Mouse (Mus musculus): ENCODE measurements at regions not wholly inside any gene's neighbourhood (a gene's known extent, or its start where the extent isn't known, plus 50 kb on each side); places are given as distances from the start of the nearest gene placed in this dataset.

DNA sequence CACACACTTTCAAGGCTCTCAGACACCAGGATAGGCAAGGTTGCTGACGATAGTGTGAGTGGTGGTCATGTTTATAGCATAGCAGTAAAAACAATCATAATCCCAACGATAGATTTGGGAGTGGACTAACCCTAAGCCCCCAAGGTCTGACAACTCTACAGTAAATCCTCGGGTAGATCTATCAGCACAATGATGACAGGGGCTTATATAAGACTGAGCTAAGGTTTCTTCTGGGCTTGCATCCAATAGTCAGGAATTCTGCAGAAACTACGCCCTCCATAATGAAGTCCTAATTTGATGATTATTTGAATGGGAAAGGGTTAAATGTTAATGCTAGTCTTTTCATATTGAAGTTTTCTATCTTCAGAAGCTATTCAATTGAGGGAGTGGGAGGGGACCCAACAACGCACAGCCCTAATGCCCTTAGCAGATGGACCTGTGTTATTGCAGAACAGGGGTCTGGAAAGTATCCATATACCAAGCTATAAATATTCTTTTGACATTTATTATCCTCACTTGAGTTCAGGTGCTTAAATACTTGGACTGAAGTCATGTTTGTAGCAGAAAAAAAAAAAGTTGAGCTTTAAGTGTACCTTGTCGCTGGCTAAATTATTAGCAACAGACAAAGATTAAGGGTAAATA, 311.8 kb upstream of the Spag17 start:
- Histone ChIP-seq H3K27ac (replicated peaks; ENCODE audit: low read depth, low read length) (no peak overlapping the region), H3K9ac (replicated peaks; ENCODE audit: low read length) (no peak overlapping the region), H3K27me3 (ENCODE audit: control insufficient read depth, insufficient read depth, low read length) (no peaks in the 10 kb centered on the region), H3K9me3 (ENCODE audit: control insufficient read depth, low read length) (no peaks in the 10 kb centered on the region), H3K36me3 (ENCODE audit: control insufficient read depth, insufficient read depth, low read length) (no peaks in the 10 kb centered on the region), H3K4me2 (ENCODE audit: low read length) (no peak overlapping the region), H3K4me1 (ENCODE audit: control insufficient read depth, insufficient read depth, low read length) (no peaks in the 10 kb centered on the region), H3K4me3 (replicated peaks; ENCODE audit: low read depth, low read length) (no peak overlapping the region)
- no peak for ATAC-seq (ENCODE audit: low FRiP score, low TSS enrichment)
- DNase-seq = no peak
- WGBS = 89% methylated on average over 6 of the region's 6 CpGs

DNA sequence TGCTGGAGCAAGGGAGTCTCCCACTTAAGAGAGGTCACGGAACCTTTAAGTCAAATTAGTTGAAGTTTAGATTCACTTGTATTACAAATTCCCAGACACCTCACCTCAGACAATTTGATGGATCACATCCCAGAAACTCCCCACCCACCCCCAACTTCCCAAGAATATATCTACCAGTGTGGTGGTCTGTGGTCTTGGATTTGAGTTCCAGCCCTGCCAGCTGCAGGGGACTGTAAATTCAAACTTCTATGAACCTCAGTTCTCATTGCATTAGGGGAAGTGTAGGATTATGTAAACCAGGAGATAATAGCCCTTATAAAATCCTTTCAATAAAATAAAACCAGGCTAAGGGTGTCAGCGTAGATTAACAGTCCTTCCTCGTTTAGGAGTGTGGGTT, 311.2 kb upstream of the Spag17 start:
- Histone ChIP-seq H3K27me3 (ENCODE audit: control insufficient read depth, insufficient read depth, low read length) (no peaks in the 10 kb centered on the region), H3K9ac (replicated peaks; ENCODE audit: low read length) (no peak overlapping the region), H3K4me1 (ENCODE audit: control insufficient read depth, insufficient read depth, low read length) (no peaks in the 10 kb centered on the region), H3K27ac (replicated peaks; ENCODE audit: low read depth, low read length) (no peak overlapping the region), H3K9me3 (ENCODE audit: control insufficient read depth, low read length) (no peaks in the 10 kb centered on the region), H3K36me3 (ENCODE audit: control insufficient read depth, insufficient read depth, low read length) (no peaks in the 10 kb centered on the region), H3K4me2 (ENCODE audit: low read length) (no peak overlapping the region), H3K4me3 (replicated peaks; ENCODE audit: low read depth, low read length) (no peak overlapping the region)
- no peak for DNase-seq
- 87% methylated on average over 3 of the region's 3 CpGs for WGBS
- ATAC-seq (ENCODE audit: low FRiP score, low TSS enrichment) = no peak

DNA sequence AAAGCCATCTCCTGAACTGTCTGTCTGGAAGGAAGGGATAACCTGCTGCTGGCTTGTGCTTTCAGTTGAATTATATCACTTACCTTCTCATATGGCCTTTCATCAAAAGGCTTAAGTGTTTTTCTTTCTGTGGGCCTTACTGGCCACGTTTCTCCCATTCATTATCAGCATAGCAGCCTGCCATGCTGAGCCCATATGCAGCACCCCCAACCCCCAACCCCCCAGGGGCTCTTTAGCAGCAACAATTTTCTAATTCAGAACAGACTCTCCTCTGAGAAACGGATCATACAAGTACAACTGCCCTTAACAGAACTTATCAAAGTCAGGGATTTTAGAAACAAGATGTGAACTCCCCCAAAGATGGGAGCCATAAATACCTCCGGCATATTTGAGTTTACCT, 282.5 kb upstream of the Spag17 start:
- WGBS = 58% methylated on average over 3 of the region's 3 CpGs
- DNase-seq (no peak), ATAC-seq (ENCODE audit: low FRiP score, low TSS enrichment) (no peak)
- Histone ChIP-seq H3K4me3 (replicated peaks; ENCODE audit: low read depth, low read length) (no peak overlapping the region), H3K4me1 (ENCODE audit: control insufficient read depth, insufficient read depth, low read length) (no peaks in the 10 kb centered on the region), H3K36me3 (ENCODE audit: control insufficient read depth, insufficient read depth, low read length) (no peaks in the 10 kb centered on the region), H3K27me3 (ENCODE audit: control insufficient read depth, insufficient read depth, low read length) (no peaks in the 10 kb centered on the region), H3K9ac (replicated peaks; ENCODE audit: low read length) (no peak overlapping the region), H3K27ac (replicated peaks; ENCODE audit: low read depth, low read length) (no peak overlapping the region), H3K9me3 (ENCODE audit: control insufficient read depth, low read length) (no peaks in the 10 kb centered on the region), H3K4me2 (ENCODE audit: low read length) (no peak overlapping the region)

- H3K9me3 ChIP-seq (ENCODE audit: control insufficient read depth, low read length) = no peaks in the 10 kb centered on the region
- H3K27me3 ChIP-seq (ENCODE audit: control insufficient read depth, insufficient read depth, low read length) = no peaks in the 10 kb centered on the region
- H3K4me1 ChIP-seq (ENCODE audit: control insufficient read depth, insufficient read depth, low read length) = no peaks in the 10 kb centered on the region
- DNase-seq (no peak), ATAC-seq (ENCODE audit: low FRiP score, low TSS enrichment) (no peak)
- no peak overlapping the region for H3K9ac ChIP-seq (replicated peaks; ENCODE audit: low read length)
- WGBS = 89% methylated on average over 4 of the region's 4 CpGs
- H3K27ac ChIP-seq (replicated peaks; ENCODE audit: low read depth, low read length) = no peak overlapping the region
- H3K36me3 ChIP-seq (ENCODE audit: control insufficient read depth, insufficient read depth, low read length) = no peaks in the 10 kb centered on the region
- no peak overlapping the region for H3K4me3 ChIP-seq (replicated peaks; ENCODE audit: low read depth, low read length)
- H3K4me2 ChIP-seq (ENCODE audit: low read length) = no peak overlapping the region
Measured at GRCm38 (mm10) chr3:99632309-99632708, 252.9 kb upstream of the Spag17 start.

GRCm38 (mm10) chr3:99641343-99642106, 243.7 kb upstream of the Spag17 start:
- peak; percentile 7 for DNase-seq
- WGBS = 47% methylated on average over 8 of the region's 8 CpGs

GRCm38 (mm10) chr3:99644910-99645309, 240.3 kb upstream of the Spag17 start:
- H3K4me1 ChIP-seq (ENCODE audit: control insufficient read depth, insufficient read depth, low read length) = no peaks in the 10 kb centered on the region
- DNase-seq (no peak), ATAC-seq (ENCODE audit: low FRiP score, low TSS enrichment) (no peak)
- H3K4me2 ChIP-seq (ENCODE audit: low read length) = no peak overlapping the region
- WGBS = 87% methylated on average over 1 of the region's 1 CpGs
- no peaks in the 10 kb centered on the region for H3K9me3 ChIP-seq (ENCODE audit: control insufficient read depth, low read length)
- no peak overlapping the region for H3K9ac ChIP-seq (replicated peaks; ENCODE audit: low read length)
- H3K27me3 ChIP-seq (ENCODE audit: control insufficient read depth, insufficient read depth, low read length) = no peaks in the 10 kb centered on the region
- H3K27ac ChIP-seq (replicated peaks; ENCODE audit: low read depth, low read length) = no peak overlapping the region
- H3K36me3 ChIP-seq (ENCODE audit: control insufficient read depth, insufficient read depth, low read length) = no peaks in the 10 kb centered on the region
- no peak overlapping the region for H3K4me3 ChIP-seq (replicated peaks; ENCODE audit: low read depth, low read length)

More at GRCm38 (mm10) chr3:99641343-99642106, 243.7 kb upstream of the Spag17 start:
- Histone ChIP-seq H3K27ac (replicated peaks; ENCODE audit: low read depth, low read length) (no peak overlapping the region), H3K4me3 (replicated peaks; ENCODE audit: low read depth, low read length) (no peak overlapping the region), H3K36me3 (ENCODE audit: control insufficient read depth, insufficient read depth, low read length) (no peaks in the 10 kb centered on the region), H3K4me2 (ENCODE audit: low read length) (no peak overlapping the region), H3K9ac (replicated peaks; ENCODE audit: low read length) (no peak overlapping the region), H3K4me1 (ENCODE audit: control insufficient read depth, insufficient read depth, low read length) (no peaks in the 10 kb centered on the region), H3K27me3 (ENCODE audit: control insufficient read depth, insufficient read depth, low read length) (no peaks in the 10 kb centered on the region), H3K9me3 (ENCODE audit: control insufficient read depth, low read length) (no peaks in the 10 kb centered on the region)
- ATAC-seq (ENCODE audit: low FRiP score, low TSS enrichment) = 0 out of 2 replicates have a peak, but pooled peaks have one; percentile 19

DNA sequence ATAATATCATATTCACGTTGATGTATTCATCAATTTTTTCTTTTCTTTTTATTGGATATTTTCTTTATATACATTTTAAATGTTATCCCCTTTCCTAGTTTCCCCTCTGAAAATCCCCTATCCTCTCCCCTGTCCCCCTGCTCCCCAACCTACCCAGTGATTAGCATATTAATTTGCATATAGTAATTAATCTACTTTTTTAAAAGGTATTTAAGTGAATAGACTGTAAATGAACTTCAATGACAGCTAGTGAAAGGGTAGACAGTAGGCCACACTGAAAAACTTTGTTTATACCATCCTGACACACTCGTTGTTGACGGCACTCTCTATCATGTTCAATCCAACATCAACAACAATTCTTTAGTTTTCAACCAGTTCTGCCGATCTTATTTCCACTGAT, 239.9 kb upstream of the Spag17 start:
- ATAC-seq (ENCODE audit: low FRiP score, low TSS enrichment) (no peak), DNase-seq (no peak)
- Histone ChIP-seq H3K36me3 (ENCODE audit: control insufficient read depth, insufficient read depth, low read length) (no peaks in the 10 kb centered on the region), H3K4me1 (ENCODE audit: control insufficient read depth, insufficient read depth, low read length) (no peaks in the 10 kb centered on the region), H3K4me2 (ENCODE audit: low read length) (no peak overlapping the region), H3K27me3 (ENCODE audit: control insufficient read depth, insufficient read depth, low read length) (no peaks in the 10 kb centered on the region), H3K27ac (replicated peaks; ENCODE audit: low read depth, low read length) (no peak overlapping the region), H3K4me3 (replicated peaks; ENCODE audit: low read depth, low read length) (no peak overlapping the region), H3K9ac (replicated peaks; ENCODE audit: low read length) (no peak overlapping the region), H3K9me3 (ENCODE audit: control insufficient read depth, low read length) (no peaks in the 10 kb centered on the region)
- WGBS = 90% methylated on average over 4 of the region's 4 CpGs

GRCm38 (mm10) chr3:99657617-99658016, 227.6 kb upstream of the Spag17 start:
- Histone ChIP-seq H3K4me3 (replicated peaks; ENCODE audit: low read depth, low read length) (no peak overlapping the region), H3K27me3 (ENCODE audit: control insufficient read depth, insufficient read depth, low read length) (no peaks in the 10 kb centered on the region), H3K27ac (replicated peaks; ENCODE audit: low read depth, low read length) (no peak overlapping the region), H3K4me2 (ENCODE audit: low read length) (no peak overlapping the region), H3K4me1 (ENCODE audit: control insufficient read depth, insufficient read depth, low read length) (no peaks in the 10 kb centered on the region), H3K36me3 (ENCODE audit: control insufficient read depth, insufficient read depth, low read length) (no peaks in the 10 kb centered on the region), H3K9me3 (ENCODE audit: control insufficient read depth, low read length) (no peaks in the 10 kb centered on the region), H3K9ac (replicated peaks; ENCODE audit: low read length) (no peak overlapping the region)
- ATAC-seq (ENCODE audit: low FRiP score, low TSS enrichment) (no peak), DNase-seq (no peak)
- 93% methylated on average over 5 of the region's 5 CpGs for WGBS

DNA sequence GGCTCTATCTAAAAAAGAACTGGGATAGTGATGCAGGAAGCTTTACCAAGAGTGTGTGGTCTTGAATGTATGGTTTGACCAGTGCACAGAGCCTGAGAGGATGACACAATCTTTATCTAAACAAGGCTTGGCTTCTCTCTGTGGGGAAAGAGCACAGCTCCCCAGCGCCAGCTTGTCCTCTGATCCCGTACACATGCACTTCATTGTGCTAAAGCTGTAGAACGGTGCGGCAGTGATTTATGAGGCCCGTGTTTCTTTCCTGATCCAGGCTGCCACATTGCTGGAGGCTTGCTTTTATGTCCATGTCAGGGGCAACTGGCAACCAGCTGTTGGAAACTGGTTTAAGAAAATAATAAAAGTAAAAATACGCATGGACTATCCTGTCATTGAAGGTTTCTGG, 221.4 kb upstream of the Spag17 start:
- no peak overlapping the region for H3K27ac ChIP-seq (replicated peaks; ENCODE audit: low read depth, low read length)
- 89% methylated on average over 6 of the region's 6 CpGs for WGBS
- no peaks in the 10 kb centered on the region for H3K27me3 ChIP-seq (ENCODE audit: control insufficient read depth, insufficient read depth, low read length)
- DNase-seq (no peak), ATAC-seq (ENCODE audit: low FRiP score, low TSS enrichment) (no peak)
- no peak overlapping the region for H3K4me2 ChIP-seq (ENCODE audit: low read length)
- no peak overlapping the region for H3K4me3 ChIP-seq (replicated peaks; ENCODE audit: low read depth, low read length)
- H3K4me1 ChIP-seq (ENCODE audit: control insufficient read depth, insufficient read depth, low read length) = no peaks in the 10 kb centered on the region
- no peaks in the 10 kb centered on the region for H3K9me3 ChIP-seq (ENCODE audit: control insufficient read depth, low read length)
- H3K36me3 ChIP-seq (ENCODE audit: control insufficient read depth, insufficient read depth, low read length) = no peaks in the 10 kb centered on the region
- H3K9ac ChIP-seq (replicated peaks; ENCODE audit: low read length) = no peak overlapping the region

Measured in midbrain, embryonic 14.5 days (tissue).